Comparison of ENCODE assay signal across 25 mouse cellular contexts in the genomic region with DNA sequence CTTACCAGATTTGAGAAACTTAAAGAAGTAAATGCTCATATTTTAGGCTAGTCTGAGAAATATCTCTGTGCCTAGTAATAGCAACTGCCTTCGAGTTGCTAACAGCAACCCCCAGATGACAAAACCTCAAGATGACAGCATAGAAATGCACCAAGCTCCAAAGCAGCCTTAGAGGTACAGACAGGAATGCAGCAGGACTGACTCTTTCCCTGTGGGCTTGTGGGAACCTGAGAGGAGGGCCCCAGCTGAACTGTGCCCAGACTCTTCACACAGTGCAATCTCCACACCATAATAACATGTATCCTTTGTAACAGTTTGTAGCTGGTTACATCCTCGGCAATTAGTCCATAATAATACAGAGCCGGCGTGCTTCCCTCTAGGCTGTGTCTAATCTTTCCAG.
DNase-seq lines count a peak whose midpoint lies in the region; ATAC-seq and TF ChIP-seq lines count a peak whose summit lies in the region.
"Had no signal": no experiment of that assay in that cellular context is flagged by ENCODE, and none has a peak within 500 bp of the region (broad histone marks: within the 10 kb centered on the region; RNA-seq: fewer than 3 reads in every experiment).

No protein-coding gene starts in this region.

- 74% methylated on average over 4 of the region's 4 CpGs for WGBS in limb, embryonic 12.5 days
- WGBS in limb, embryonic 10.5 days, result 85% methylated on average over 4 of the region's 4 CpGs
- 85% methylated on average over 4 of the region's 4 CpGs for WGBS in thymus, adult 2 months

- no peak overlapping the region for H3K4me3 ChIP-seq in limb, embryonic 12.5 days (replicated peaks)
- no peak overlapping the region for H3K4me3 ChIP-seq in limb, embryonic 10.5 days
- no peak overlapping the region for H3K4me3 ChIP-seq in thymus, adult 2 months (ENCODE audit: control insufficient read depth, insufficient read depth, low read length)
- H3K4me3 ChIP-seq: embryonic facial prominence, embryonic 15.5 days; heart, adult 2 months; heart, embryonic 10.5 days; hindbrain, embryonic 12.5 days; hindbrain, embryonic 15.5 days had no signal

- H3K27ac ChIP-seq in limb, embryonic 12.5 days, result no peak overlapping the region
- H3K27ac ChIP-seq in limb, embryonic 10.5 days, result no peak overlapping the region
- no peak overlapping the region for H3K27ac ChIP-seq in thymus, adult 2 months (ENCODE audit: control insufficient read depth, insufficient read depth, low read length)
- H3K27ac ChIP-seq: embryonic facial prominence, embryonic 15.5 days; heart, adult 2 months; heart, embryonic 10.5 days; hindbrain, embryonic 12.5 days; hindbrain, embryonic 15.5 days had no signal

- TF ChIP-seq CTCF in thymus, adult 2 months (IDR thresholded peaks at IDR 0.05; ENCODE audit: borderline replicate concordance, control insufficient read depth, extremely low read depth, insufficient read depth, low read length, poor library complexity), result no peak

- H3K9ac ChIP-seq in limb, embryonic 12.5 days (replicated peaks), result no peak overlapping the region
- H3K9ac ChIP-seq: embryonic facial prominence, embryonic 15.5 days; forebrain, postnatal 0 days; hindbrain, embryonic 12.5 days; hindbrain, embryonic 15.5 days had no signal

- no peaks in the 10 kb centered on the region for H3K27me3 ChIP-seq in limb, embryonic 12.5 days
- no peaks in the 10 kb centered on the region for H3K27me3 ChIP-seq in limb, embryonic 10.5 days (ENCODE audit: low read depth, poor library complexity, severe bottlenecking)
- H3K27me3 ChIP-seq in thymus, adult 2 months (ENCODE audit: control insufficient read depth, insufficient read depth, low read length), result no peaks in the 10 kb centered on the region
- H3K27me3 ChIP-seq: CH12.LX; embryonic facial prominence, embryonic 15.5 days; hindbrain, embryonic 12.5 days; hindbrain, embryonic 15.5 days; Patski had no signal

- H3K4me2 ChIP-seq in limb, embryonic 12.5 days, result no peak overlapping the region
- H3K4me2 ChIP-seq: embryonic facial prominence, embryonic 15.5 days; hindbrain, embryonic 12.5 days; hindbrain, embryonic 15.5 days had no signal

- TF ChIP-seq POLR2A in thymus, adult 2 months (IDR thresholded peaks at IDR 0.05; ENCODE audit: control insufficient read depth, extremely low read depth, insufficient read depth, low read length, poor library complexity), result no peak

- DNase-seq in frontal cortex, postnatal 25 days (ENCODE audit: low spot score in 2 of 2), result no peak
- DNase-seq in limb, embryonic 10.5 days (ENCODE audit: low spot score), result no peak
- DNase-seq in right cerebral cortex, postnatal 14 days, result peak; percentile 4
- DNase-seq in right cerebral cortex, postnatal 25 days, result no peak
- no peak for DNase-seq in thymus, adult 2 months
- DNase-seq: adrenal gland, postnatal 10 days; adrenal gland, postnatal 36 days; B cell, adult 2 months; cerebellum, adult 11 months; cerebellum, adult 2 months; cerebellum, adult 9-11 months; cerebellum, postnatal 25 days; forebrain, postnatal 0 days; gastrocnemius, postnatal 25 days; heart, adult 2 months had no signal

- no peaks in the 10 kb centered on the region for H3K9me3 ChIP-seq in limb, embryonic 12.5 days
- H3K9me3 ChIP-seq in limb, embryonic 10.5 days (replicated peaks), result no peaks in the 10 kb centered on the region
- H3K9me3 ChIP-seq: embryonic facial prominence, embryonic 15.5 days; heart, embryonic 10.5 days; hindbrain, embryonic 12.5 days; hindbrain, embryonic 15.5 days had no signal

- ATAC-seq in frontal cortex, adult (ENCODE audit: low TSS enrichment), result peak; percentile 69
- 0 out of 2 replicates have a peak, but pooled peaks have one; percentile 68 for ATAC-seq in limb, embryonic 12.5 days (ENCODE audit: insufficient number of reproducible peaks, insufficient read depth, low FRiP score, low TSS enrichment, low read depth)
- ATAC-seq: forebrain, embryonic 14.5 days; forebrain, postnatal 0 days; Patski had no signal

- H3K36me3 ChIP-seq in limb, embryonic 12.5 days, result no peaks in the 10 kb centered on the region
- no peaks in the 10 kb centered on the region for H3K36me3 ChIP-seq in limb, embryonic 10.5 days
- H3K36me3 ChIP-seq in thymus, adult 2 months (ENCODE audit: control insufficient read depth, insufficient read depth, low read length), result no peaks in the 10 kb centered on the region
- H3K36me3 ChIP-seq: embryonic facial prominence, embryonic 15.5 days; G1E; heart, embryonic 10.5 days; hindbrain, embryonic 12.5 days; hindbrain, embryonic 15.5 days had no signal

- H3K4me1 ChIP-seq in limb, embryonic 12.5 days (replicated peaks), result peaks cover 4% of the 10 kb centered on the region; the same call in 1 of the 2 replicates
- peaks cover 9% of the 10 kb centered on the region for H3K4me1 ChIP-seq in limb, embryonic 10.5 days
- no peaks in the 10 kb centered on the region for H3K4me1 ChIP-seq in thymus, adult 2 months (replicated peaks; ENCODE audit: control insufficient read depth, insufficient read depth, low read length)
- H3K4me1 ChIP-seq: heart, embryonic 10.5 days; hindbrain, embryonic 12.5 days; hindbrain, embryonic 15.5 days had no signal
